Mouse (Mus musculus): Measurements from ENCODE around the gene Ppp1cc.
A peak's percentile ranks its signal among the peaks of the same experiment; 100 is the strongest.
"Not testable (repeated sequence)": the region's sequence is repeated elsewhere in the genome, so short reads cannot be mapped to it uniquely, and the experiment has no call there.

Gene Ppp1cc

DNA sequence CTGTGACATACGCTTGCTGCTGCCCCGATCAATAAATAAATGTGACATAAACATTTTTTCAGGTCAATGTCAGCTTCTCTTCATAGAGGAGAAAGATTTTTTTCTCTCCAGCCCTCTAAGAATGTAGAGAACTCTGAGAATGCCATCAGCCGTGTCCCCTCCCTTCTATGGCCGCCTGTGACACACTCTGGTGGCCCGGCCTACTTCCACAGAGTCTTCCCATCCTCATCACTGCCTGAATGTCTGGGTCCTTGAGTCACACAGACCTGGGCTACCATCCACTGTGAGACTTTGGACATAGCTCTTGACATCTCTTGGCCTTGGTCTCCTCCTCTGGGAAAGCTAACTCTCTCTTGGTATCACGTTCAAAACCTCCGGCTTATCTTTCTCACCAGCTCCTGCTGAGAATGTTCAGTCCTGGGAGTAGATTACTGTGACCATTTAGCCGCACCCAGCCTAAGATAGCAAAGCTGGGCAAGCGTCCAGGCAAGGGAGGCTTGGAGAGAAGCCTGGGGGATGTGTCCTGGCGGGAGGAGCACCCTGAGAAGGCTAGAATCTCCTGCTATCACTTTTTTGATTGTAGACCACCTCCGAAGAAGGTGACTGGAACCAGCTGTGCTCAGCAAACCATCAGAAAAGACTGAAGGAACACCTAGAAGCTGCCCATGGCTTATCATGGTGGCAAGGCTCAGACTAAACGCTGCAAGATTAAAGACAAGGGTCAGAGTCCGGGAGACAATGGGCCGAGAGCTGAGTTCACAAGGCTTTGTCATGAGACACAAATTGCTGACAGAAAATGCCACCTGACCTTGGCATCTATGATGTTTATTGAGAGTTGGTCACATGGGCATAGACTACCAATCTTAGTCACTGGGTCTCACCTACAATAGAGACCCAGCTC is 21.3 kb upstream of the Ppp1cc start:
- peak; percentile 50 to 67 for DNase-seq

DNA sequence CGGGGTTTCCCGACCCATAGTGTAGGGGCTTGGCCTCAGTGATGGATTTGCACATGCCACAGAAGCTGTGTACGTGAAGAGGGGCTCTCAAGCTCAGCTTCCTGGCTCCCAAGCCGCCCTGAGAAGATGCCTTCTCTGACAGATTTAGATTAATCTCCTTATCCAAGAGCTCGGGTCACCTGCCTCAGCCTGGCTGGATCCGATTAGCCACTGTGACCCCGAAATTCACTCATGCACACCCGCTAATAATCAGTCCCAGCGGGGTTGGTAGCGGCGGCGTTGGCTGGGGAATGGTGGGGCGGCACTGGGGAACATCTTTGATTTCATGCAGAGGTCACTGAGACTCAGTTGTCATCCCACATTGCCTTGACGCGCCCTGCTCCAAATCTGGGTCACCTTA is 19.2 kb upstream of the Ppp1cc start:
- no peak for DNase-seq

DNA sequence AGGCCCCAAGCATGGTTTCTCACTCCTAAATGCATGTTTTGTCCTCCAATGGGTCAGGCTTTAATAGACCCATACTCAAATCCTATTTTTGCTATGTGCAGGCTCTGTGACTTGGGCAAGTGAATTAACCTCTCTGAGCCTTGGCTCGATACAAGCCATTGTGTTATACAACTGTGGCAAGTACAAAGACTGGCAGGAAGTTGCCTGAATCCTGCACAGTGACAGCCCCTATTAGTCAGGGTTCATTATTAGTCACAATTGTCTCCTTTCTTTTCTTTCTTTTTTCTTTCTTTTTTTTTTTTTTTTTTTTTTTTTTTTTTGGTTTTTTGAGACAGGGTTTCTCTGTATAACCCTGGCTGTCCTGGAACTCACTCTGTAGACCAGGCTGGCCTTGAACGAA is 18.3 kb upstream of the Ppp1cc start:
- not testable (repeated sequence) for DNase-seq

DNA sequence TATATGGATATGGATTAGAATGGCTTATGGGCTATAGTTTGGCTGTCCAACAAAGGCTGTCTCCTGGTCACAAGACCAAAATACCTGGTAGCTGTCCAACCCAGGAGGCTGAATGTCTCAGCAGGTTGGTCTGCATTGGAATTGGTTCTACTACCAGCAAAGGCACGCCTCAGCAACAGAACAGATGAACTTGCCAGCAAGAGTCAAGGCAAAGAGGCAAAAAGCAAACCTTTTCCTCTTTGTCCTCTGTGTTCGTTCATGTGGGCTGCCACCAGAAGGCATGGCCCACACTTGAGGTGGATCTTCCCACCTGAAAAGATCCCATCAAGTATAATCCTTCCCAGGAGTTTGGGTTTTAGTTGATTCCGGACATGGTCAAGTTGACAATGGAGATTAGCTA is 17.4 kb upstream of the Ppp1cc start, which contains the start of gene Ccdc63:
TSS of gene Ccdc63 (minus strand) at position 101 of the 400 bp plus-strand sequence.
- no peak for DNase-seq

DNA sequence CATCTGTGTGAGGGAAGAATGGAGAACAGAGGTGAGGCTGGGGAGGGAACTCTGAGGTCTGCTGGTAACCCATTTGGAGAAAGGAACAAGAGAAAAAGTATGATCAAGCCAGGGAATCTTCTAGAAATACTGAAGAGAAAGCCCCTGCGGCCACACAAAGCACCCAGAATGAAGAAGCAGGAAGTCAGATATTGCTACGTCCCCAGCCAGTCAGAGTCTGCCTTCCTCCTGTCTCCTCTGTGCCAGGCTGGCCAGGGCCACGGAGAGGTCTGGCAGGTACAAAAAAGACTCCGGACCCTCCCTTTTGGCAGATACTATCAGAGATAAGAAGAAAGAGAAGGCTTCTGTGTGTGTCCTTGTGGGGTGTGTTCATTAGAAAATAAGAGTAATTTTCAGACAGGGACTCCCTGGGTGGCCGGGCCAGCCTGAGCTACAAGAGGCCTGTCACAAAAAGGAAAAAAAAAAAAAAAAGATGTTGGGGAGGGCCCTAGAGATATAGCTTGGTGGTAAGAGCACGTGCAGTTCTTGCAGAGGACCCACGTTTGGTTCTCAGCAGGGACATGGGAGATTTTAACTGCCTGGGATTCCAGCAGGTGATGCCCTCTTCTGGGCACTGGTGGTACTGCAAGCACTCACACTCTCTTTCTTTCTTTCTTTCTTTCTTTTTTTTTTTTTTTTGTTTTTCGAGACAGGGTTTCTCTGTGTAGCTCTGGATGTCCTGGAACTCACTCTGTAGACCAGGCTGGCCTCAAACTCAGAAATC is 15.7 kb upstream of the Ppp1cc start:
- peak in 1 of 2 experiments; percentile 69 for DNase-seq

DNA sequence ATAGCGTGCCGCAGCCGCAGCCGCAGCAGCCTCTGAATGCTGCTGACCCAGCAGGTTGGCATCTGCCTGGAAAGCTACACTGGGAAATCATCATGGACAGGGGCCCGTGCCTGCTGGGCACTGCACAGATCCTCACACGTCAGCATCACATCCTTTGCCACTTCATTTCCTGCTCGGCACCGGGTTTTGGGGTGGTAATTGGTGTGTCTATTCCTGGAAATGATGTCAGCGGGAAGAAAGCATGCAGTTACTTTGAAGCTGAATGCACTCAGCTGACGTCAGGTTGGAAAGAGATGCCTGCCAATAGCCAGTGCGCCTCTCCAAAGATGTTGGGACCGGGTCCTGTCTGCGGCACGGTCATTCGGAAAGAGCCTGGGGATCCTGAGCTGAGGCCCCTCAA is 14.5 kb upstream of the Ppp1cc start:
- DNase-seq, result peak; percentile 78 to 84

DNA sequence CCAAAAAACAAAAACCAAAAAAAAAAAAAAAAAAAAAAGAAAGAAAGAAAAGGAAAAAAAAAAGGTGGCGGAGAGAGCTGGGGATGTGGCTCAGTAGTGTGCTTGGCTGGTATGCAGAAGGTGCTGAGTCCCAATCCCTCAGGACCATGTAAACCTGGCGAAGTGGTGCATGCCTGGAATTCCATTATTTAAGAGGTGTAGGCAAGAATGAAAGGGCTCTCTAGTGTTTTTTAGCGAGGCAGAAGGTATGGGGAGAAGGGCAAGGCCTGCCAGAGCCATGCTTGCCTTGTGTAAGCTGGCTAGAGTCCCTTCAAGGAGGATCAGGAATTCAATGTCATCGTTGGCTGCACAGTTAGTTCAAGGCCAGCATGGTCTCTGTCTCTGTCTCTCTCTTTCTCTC is 13.3 kb upstream of the Ppp1cc start:
- DNase-seq, result peak in 1 of 2 experiments; percentile 51

DNA sequence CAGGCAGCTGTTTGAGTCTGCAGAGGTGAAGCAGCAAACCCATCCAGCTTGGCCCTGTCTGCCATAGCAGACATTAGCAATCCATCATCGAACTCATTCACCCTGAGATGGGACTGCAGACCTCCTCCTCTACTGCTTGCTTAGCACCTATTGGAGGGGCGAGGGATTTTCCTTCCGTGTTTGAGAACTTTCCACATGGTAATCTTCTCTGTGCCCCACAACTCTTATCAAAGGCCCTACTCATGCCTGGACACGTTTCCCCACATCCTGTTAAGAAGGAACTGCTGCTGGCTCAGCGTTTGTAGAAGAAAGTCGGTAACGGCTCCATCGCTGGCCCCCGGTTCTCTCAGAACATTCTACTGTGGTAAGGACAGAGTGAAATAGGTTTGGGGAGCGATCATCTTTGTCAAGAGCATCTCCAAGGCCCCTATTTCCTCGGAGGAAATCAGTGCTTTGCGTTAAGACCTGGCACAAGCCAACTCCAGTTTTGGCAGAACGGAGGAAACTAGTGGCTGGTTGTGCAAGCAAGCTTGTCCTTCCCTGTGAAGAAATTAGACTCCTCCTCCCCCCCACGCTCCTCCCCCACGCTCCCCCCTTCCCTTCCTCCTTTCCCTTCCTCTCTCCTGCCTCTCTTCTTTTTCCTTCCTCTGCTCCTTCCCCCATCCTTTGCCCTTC is 12.6 kb upstream of the Ppp1cc start:
- peak; percentile 71 to 73 for DNase-seq

DNA sequence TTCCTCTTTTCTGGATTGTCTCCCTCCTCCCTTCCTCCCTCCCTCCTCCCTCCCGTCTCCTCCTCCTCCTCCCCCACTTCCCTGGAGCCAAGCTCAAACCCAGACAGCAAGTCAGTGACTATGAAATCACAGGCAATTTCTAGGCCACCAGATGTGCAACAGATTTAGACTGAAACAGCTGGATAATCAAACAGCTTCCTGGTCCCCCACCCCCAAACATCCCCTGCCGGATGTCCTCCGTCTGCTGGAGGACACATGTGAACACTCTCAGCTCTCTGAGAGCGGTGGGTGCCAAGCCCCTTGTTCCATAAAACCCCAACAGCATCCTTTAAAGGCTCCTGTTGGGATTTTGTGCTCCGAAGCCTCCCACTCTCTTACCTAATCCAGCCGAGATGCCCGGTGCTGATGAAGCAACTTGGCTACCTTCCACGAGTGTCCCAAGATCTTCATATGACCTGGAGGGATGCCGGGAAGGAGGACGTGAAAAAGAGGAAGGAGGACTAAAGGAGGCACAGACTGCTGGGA is 12.0 kb upstream of the Ppp1cc start:
- peak; percentile 72 to 82 for DNase-seq

DNA sequence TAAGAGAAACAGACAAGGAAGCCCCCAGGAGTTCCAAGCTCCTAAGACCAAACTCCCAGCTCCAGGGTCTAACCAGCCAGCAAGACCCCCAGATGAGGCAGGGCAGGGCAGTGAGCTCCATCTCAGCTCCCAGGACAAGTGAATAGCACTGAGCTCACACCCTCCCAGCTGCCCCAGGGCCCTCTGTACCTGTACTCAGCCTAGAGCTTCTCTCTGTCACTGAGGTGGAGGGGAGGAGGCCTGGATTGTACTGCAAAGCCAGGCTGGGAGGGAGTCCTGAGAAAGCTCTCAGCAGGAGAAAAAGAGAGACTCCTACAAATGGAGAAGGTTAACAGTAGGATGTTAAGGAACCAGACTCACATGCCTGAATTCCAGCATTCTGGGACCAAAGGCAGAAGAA is 11.5 kb upstream of the Ppp1cc start:
- no peak for DNase-seq

DNA sequence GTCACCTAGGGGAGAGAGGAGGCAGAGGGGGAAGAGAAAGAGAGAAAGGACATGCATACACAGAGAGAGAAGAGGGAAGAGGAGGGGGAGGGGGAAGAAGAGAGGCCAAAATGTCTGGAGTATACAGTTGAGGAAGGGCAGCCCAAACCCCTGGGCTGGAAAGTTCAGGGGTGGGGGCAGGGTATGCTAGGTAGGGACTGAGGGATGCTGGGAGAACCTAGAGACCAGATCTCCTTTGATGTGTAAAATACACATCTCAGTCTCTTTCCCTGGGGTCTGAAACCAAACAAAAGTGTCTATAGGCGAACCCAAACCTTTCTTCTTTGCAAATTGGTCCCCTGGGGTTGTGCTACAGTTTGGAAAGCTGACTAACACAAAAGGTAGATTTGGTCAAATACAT is 10.0 kb upstream of the Ppp1cc start:
- no peak for DNase-seq

DNA sequence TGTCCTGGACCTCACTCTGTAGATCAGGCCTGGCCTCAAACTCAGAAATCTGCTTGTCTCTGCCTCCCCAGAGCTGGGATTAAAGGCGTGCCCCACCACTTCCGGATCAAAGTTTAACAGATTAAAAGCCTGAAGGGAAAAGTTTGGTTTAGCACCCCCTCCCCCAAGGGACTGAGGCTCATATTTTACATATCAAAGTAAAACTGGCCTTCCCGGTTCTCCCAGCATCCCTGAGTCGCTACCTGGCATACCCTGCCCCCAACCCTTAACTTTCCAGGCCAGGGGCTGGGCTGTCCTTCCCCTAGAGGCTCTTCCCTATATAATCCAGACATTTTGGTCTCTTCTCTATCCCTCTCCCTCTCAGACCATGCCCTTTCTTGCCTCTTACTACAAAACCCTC is 8.8 kb upstream of the Ppp1cc start:
- DNase-seq, result no peak

DNA sequence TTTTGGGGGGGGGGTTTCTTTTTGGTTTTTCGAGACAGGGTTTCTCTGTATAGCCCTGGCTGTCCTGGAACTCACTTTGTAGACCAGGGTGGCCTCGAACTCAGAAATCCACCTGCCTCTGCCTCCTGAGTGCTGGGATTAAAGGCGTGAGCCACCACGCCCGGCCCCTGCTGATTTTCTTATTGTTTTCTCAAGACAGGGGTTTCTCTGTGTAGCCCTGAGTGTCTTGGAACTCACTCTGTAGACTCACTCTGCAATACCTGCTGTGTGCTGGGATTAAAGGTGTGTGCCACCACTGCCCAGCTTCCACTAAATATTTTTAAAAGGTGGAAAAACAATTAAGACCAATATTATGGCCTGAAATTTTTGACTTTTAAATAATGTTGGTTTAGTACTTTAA is 5.6 kb upstream of the Ppp1cc start:
- DNase-seq, result not testable (repeated sequence)

DNA sequence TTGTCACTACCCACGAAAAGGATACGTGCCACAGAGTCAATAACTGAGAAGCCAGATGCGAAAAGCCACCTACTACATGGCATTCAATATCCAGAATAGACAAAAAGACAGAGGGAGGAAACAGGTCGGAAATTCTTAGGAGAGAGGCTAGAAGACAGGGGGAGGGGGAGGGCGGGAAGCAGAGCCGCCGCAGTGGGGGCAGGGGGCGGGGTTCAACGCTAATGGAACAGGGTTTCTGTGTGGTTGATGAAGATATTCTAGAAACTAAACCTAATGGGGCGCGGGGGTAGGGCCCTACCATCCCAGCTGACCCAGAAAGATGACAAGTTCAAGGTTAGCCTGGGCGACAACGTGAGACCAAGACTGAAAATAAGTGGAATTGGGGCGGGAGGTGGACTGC is 4.1 kb upstream of the Ppp1cc start:
- DNase-seq, result no peak

DNA sequence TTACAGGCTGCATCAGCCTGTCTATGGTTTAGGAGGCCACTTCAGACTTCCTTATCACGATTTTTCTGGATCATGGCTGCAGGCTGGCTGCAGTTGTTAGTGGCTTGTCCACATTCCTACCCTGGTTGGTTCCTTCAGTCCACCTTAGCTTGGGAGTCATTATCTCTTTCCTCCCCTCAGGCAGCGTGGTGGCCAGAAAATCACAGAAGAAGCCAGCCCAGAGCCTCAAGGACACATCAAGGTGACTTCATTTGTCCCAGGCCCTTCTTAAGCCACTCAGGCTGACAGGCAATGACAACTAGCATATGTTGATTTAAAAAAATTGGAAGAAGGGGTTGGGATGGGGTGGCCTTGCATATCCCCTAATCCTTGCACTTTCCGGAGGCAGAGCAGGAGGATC is 3.3 kb upstream of the Ppp1cc start:
- no peak for DNase-seq

DNA sequence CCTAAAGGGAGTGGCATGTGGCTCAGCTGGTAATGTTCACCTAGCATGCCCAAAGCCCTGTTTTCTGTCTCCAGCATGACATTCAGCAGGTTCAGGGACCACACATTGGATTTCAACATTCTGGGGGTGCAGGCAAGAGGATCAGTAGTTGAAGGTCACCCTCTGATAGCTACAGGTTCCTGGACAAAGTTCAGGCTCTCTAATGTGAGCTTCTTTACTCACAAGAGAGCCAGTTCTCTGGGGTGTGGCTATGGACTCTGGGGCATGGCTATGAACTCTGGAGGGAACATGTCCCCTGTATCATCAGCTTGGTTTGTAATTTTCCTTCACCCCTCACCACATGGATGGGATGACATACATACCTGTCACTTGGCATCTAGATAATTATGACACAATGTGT is 2.5 kb upstream of the Ppp1cc start:
- no peak for DNase-seq

DNA sequence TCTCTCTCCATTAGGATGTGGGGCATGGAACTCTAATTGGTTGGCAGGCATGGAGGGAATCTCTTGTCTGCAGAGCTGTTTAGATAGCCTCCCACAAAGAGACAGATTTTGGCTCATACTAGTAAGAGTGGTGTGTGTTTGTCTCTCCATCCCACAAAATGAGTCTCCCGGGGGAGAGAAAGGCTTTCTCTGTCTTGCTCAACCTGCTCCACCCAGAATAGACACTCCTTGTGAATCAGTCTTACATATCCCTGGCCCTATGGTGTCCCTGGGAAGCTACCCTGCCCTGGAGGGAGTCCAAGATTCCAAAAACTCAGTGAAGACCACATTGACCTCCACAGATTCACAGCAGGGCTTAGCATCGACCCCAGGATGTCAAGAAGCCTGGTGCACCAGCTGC is 1.6 kb upstream of the Ppp1cc start:
- no peak for DNase-seq

DNA sequence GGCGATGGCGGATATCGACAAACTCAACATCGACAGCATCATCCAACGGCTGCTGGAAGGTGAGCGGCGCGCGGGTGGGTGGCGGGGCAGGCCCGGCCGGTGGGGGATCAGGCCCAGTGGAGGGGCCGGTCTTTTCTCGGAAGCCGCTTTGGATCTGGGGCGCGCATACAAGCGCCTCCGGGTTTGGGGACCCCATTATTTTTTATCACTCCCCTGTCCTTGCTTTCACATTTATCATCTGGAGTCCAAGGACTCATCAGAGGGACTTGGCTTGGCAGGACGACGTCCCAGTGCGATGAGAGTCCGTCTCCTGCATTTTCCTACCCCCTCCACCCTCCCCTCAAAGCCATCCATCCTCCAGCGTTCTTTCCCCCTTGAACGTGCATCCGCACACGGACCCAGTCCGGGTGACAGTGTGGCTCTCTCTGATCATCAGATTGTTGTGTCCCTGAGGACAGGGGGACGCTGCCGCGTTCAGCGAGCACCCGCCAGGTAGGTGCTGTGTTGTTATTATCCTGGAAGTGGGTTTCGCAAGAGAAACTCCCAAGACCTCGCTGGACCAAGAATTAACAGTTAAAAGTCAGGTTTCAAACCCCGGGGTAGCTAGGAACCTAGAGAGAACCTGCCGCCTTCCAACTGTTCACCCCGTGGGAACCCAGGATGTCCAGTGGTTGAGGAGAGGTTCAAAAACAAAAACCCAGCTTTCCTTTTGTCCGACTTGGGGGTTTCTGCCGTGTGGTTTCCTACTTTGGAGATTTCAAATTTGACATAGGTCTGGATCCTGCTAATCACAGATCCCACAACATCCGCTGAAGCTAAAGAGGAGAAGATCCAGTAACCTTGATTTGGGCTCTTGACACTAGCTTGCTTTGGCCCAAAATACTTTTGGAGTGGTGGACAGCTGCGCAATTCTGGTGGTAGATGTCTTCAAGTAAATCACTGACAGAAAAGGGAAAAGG is 758 bp downstream of the Ppp1cc start:
- DNase-seq, result peak; percentile 34 to 43

DNA sequence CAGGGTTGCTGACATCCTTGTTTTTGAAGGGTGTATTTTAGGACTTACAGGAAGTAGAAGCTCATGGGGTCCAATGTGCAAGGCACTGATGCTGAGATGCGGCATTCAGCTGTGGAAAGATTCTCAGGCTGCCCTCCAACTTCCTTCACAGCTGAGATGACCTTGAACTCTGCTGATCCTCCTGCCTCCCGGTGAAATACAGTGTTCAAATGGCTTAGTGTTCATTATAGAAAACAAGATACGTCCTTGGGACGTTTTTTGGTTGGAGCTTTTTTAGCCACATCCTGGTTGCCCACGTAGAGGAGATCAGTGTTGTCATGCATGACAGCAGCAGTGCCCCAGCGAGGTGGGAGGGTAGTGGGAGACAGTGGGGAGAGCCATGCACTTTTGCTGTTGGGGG is 5.1 kb downstream of the Ppp1cc start:
- DNase-seq, result no peak

DNA sequence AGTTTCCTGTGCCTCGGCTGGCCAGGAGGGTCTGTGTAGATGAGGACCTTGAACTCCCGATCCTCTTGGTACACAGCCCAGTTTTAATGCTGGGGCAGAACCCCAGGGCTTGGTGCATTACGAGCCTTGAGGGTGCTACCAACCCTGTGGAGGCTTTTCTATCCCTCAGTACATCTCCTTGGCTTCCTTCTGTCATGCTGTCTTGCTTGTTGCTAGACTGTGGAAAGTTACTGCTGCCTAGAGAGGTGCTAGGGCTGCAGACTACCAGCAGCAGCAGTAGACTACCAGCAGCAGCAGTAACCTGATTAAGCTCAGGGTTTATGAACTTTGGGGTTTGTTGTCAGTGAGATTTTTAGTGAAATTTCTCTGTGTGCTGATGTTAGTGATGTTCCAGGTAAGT is 5.9 kb downstream of the Ppp1cc start:
- no peak for DNase-seq

DNA sequence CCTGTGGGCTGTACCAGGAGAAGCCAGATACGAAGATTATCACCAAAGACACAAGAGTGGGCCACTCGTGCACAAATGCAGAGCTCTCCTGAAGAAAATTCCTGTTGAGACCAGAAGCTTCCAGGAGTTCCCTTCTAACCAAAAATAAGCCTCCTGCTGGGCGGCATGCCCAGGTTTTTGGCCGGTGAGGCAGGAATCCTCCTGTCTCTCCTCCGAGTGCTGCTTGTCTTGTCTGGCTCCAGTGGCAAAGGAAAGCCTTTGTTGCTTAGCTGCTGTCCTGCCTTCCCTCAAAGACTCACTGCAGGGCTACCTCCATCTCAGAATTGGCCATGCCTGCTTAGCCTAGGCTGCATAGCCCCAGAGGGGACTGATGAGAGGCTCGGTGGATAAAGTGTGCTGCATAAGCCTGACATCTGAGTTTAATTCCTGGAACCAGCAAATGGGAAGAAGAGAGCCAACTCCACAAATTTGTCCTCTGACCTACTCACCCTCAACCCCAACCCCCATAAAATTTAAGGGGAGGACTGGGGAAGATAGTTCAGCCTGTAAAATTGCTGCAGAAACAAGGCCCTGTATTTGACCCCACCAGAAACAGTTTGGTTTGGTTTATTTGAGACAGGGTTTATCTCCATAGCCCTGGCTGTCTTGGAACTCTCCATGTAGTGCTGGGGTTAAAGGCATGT is 7.3 kb downstream of the Ppp1cc start:
- no peak for DNase-seq
